In the genomic region with DNA sequence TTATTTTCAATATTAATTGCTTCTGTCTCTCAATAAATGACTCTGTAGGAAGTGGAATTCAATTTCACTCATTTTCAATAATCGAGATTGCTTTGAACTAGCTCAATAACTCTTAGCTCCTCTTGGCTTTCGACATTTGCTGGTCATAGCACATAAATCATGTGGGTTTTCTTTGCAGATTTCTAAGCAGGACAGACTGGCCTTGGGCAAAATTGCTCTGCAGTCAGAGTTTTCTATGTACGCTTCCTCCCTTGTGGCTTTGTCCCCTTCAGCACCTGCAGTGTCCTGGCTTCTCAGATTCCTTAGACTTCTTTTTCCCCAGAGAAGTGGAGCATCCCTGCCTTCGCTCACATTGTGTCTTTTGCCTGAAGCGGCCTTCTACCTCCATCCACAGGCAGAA, we compare ENCODE assay signal across 29 mouse cellular contexts.
DNase-seq lines count a peak whose midpoint lies in the region; ATAC-seq lines count a peak whose summit lies in the region.
"Had no signal": no experiment of that assay in that cellular context is flagged by ENCODE, and none has a peak within 500 bp of the region (broad histone marks: within the 10 kb centered on the region; RNA-seq: fewer than 3 reads in every experiment).

No protein-coding gene starts in this region.

- DNase-seq in hindbrain, embryonic 14.5 days (ENCODE audit: low spot score): no peak
- DNase-seq in hindbrain, embryonic 10.5 days (ENCODE audit: low spot score): no peak
- DNase-seq in adrenal gland, postnatal 10 days: peak; percentile 43
- no peak for DNase-seq in T-cell, adult 2 months (ENCODE audit: low spot score)
- DNase-seq: B cell, adult 2 months; cerebellum, adult 11-12 months; cerebellum, adult 9-11 months; forebrain, postnatal 0 days; gastrocnemius, postnatal 10 days; heart, postnatal 14 days; kidney, adult 9 months; kidney, postnatal 14 days; right cerebral cortex, adult 18-20 months; thymus, adult 18-20 months; thymus, postnatal 25 days had no signal

- H3K4me2 ChIP-seq in hindbrain, embryonic 14.5 days (replicated peaks): no peak overlapping the region
- H3K4me2 ChIP-seq in neural tube, embryonic 12.5 days (replicated peaks): no peak overlapping the region
- H3K4me2 ChIP-seq in neural tube, embryonic 15.5 days: no peak overlapping the region
- H3K4me2 ChIP-seq in neural tube, embryonic 13.5 days: no peak overlapping the region
- H3K4me2 ChIP-seq: embryonic facial prominence, embryonic 15.5 days; forebrain, embryonic 12.5 days; limb, embryonic 12.5 days; liver, embryonic 15.5 days; lung, embryonic 15.5 days; midbrain, embryonic 12.5 days had no signal

- 69% methylated on average over 5 of the region's 5 CpGs for WGBS in hindbrain, embryonic 14.5 days
- WGBS in hindbrain, embryonic 10.5 days: 91% methylated on average over 5 of the region's 5 CpGs
- WGBS in neural tube, embryonic 12.5 days: 45% methylated on average over 5 of the region's 5 CpGs
- WGBS in neural tube, embryonic 15.5 days: 42% methylated on average over 5 of the region's 5 CpGs
- 43% methylated on average over 5 of the region's 5 CpGs for WGBS in neural tube, embryonic 13.5 days

- H3K4me3 ChIP-seq in hindbrain, embryonic 14.5 days (replicated peaks; ENCODE audit: low read length): no peak overlapping the region
- no peak overlapping the region for H3K4me3 ChIP-seq in hindbrain, embryonic 10.5 days
- H3K4me3 ChIP-seq in neural tube, embryonic 12.5 days: no peak overlapping the region
- no peak overlapping the region for H3K4me3 ChIP-seq in neural tube, embryonic 15.5 days (replicated peaks)
- no peak overlapping the region for H3K4me3 ChIP-seq in neural tube, embryonic 13.5 days
- H3K4me3 ChIP-seq: embryonic facial prominence, embryonic 10.5 days; embryonic facial prominence, embryonic 15.5 days; forebrain, embryonic 12.5 days; left cerebral cortex, adult 2 months; limb, embryonic 12.5 days; liver, embryonic 15.5 days; lung, embryonic 15.5 days; midbrain, embryonic 12.5 days had no signal

- 0 out of 2 replicates have a peak, but pooled peaks have one; percentile 59 for ATAC-seq in hindbrain, embryonic 14.5 days (ENCODE audit: low FRiP score)
- ATAC-seq in neural tube, embryonic 12.5 days (ENCODE audit: low FRiP score, low read depth): peak; percentile 33; the same call in 1 of the 2 replicates
- ATAC-seq in neural tube, embryonic 15.5 days (ENCODE audit: low FRiP score): no peak; the same call in 1 of the 2 replicates
- peak; percentile 23; the same call in 1 of the 2 replicates for ATAC-seq in neural tube, embryonic 13.5 days (ENCODE audit: low read depth)
- ATAC-seq: activated CD4-positive, CD25-positive, alpha-beta regulatory T cell, adult 4 months; forebrain, postnatal 0 days; intestine, postnatal 0 days had no signal

- no peaks in the 10 kb centered on the region for H3K36me3 ChIP-seq in hindbrain, embryonic 14.5 days (replicated peaks; ENCODE audit: control insufficient read depth, insufficient read depth)
- no peaks in the 10 kb centered on the region for H3K36me3 ChIP-seq in hindbrain, embryonic 10.5 days
- H3K36me3 ChIP-seq in neural tube, embryonic 12.5 days: no peaks in the 10 kb centered on the region
- no peaks in the 10 kb centered on the region for H3K36me3 ChIP-seq in neural tube, embryonic 15.5 days
- H3K36me3 ChIP-seq in neural tube, embryonic 13.5 days: no peaks in the 10 kb centered on the region
- H3K36me3 ChIP-seq: embryonic facial prominence, embryonic 10.5 days; embryonic facial prominence, embryonic 15.5 days; forebrain, embryonic 12.5 days; limb, embryonic 12.5 days; liver, embryonic 15.5 days; lung, embryonic 15.5 days; midbrain, embryonic 12.5 days had no signal

- H3K27ac ChIP-seq in hindbrain, embryonic 14.5 days: peak overlapping the region; percentile 17; the same call in 1 of the 2 replicates
- H3K27ac ChIP-seq in hindbrain, embryonic 10.5 days: no peak overlapping the region
- no peak overlapping the region for H3K27ac ChIP-seq in neural tube, embryonic 12.5 days
- no peak overlapping the region for H3K27ac ChIP-seq in neural tube, embryonic 15.5 days (replicated peaks)
- peak overlapping the region; percentile 43; the same call in 1 of the 2 replicates for H3K27ac ChIP-seq in neural tube, embryonic 13.5 days (replicated peaks)
- H3K27ac ChIP-seq: embryonic facial prominence, embryonic 10.5 days; embryonic facial prominence, embryonic 15.5 days; forebrain, embryonic 12.5 days; left cerebral cortex, adult 2 months; limb, embryonic 12.5 days; liver, embryonic 15.5 days; lung, embryonic 15.5 days; midbrain, embryonic 12.5 days; stomach, postnatal 0 days had no signal

- H3K27me3 ChIP-seq in hindbrain, embryonic 14.5 days (ENCODE audit: control insufficient read depth, insufficient read depth, low read length): no peaks in the 10 kb centered on the region
- H3K27me3 ChIP-seq in hindbrain, embryonic 10.5 days (ENCODE audit: insufficient read depth, poor library complexity, severe bottlenecking): no peaks in the 10 kb centered on the region
- no peaks in the 10 kb centered on the region for H3K27me3 ChIP-seq in neural tube, embryonic 12.5 days (replicated peaks)
- H3K27me3 ChIP-seq in neural tube, embryonic 15.5 days (replicated peaks): no peaks in the 10 kb centered on the region
- H3K27me3 ChIP-seq in neural tube, embryonic 13.5 days: no peaks in the 10 kb centered on the region
- H3K27me3 ChIP-seq: embryonic facial prominence, embryonic 15.5 days; forebrain, embryonic 12.5 days; limb, embryonic 12.5 days; liver, embryonic 15.5 days; lung, embryonic 15.5 days; midbrain, embryonic 12.5 days had no signal

- H3K9me3 ChIP-seq in hindbrain, embryonic 14.5 days (ENCODE audit: control insufficient read depth, low read length): no peaks in the 10 kb centered on the region
- H3K9me3 ChIP-seq in hindbrain, embryonic 10.5 days: no peaks in the 10 kb centered on the region
- H3K9me3 ChIP-seq in neural tube, embryonic 12.5 days: no peaks in the 10 kb centered on the region
- no peaks in the 10 kb centered on the region for H3K9me3 ChIP-seq in neural tube, embryonic 15.5 days (replicated peaks)
- no peaks in the 10 kb centered on the region for H3K9me3 ChIP-seq in neural tube, embryonic 13.5 days
- H3K9me3 ChIP-seq: embryonic facial prominence, embryonic 10.5 days; embryonic facial prominence, embryonic 15.5 days; forebrain, embryonic 12.5 days; limb, embryonic 12.5 days; liver, embryonic 15.5 days; lung, embryonic 15.5 days; midbrain, embryonic 12.5 days had no signal

- H3K9ac ChIP-seq in hindbrain, embryonic 14.5 days: no peak overlapping the region
- no peak overlapping the region for H3K9ac ChIP-seq in neural tube, embryonic 12.5 days
- no peak overlapping the region for H3K9ac ChIP-seq in neural tube, embryonic 15.5 days (replicated peaks)
- no peak overlapping the region for H3K9ac ChIP-seq in neural tube, embryonic 13.5 days
- H3K9ac ChIP-seq: embryonic facial prominence, embryonic 15.5 days; forebrain, embryonic 12.5 days; forebrain, postnatal 0 days; limb, embryonic 12.5 days; liver, embryonic 15.5 days; lung, embryonic 15.5 days; midbrain, embryonic 12.5 days had no signal

- no peaks in the 10 kb centered on the region for H3K4me1 ChIP-seq in hindbrain, embryonic 14.5 days (replicated peaks; ENCODE audit: control insufficient read depth, insufficient read depth, low read length)
- H3K4me1 ChIP-seq in hindbrain, embryonic 10.5 days (replicated peaks): no peaks in the 10 kb centered on the region
- H3K4me1 ChIP-seq in neural tube, embryonic 12.5 days: peaks cover 6% of the 10 kb centered on the region; the same call in 1 of the 2 replicates
- no peaks in the 10 kb centered on the region for H3K4me1 ChIP-seq in neural tube, embryonic 15.5 days
- H3K4me1 ChIP-seq in neural tube, embryonic 13.5 days (replicated peaks): peaks cover 11% of the 10 kb centered on the region
- H3K4me1 ChIP-seq: embryonic facial prominence, embryonic 10.5 days; embryonic facial prominence, embryonic 15.5 days; forebrain, embryonic 12.5 days; limb, embryonic 12.5 days; liver, embryonic 15.5 days; lung, embryonic 15.5 days; midbrain, embryonic 12.5 days had no signal

Comparison
In these comparisons a context has a peak if more than half of its experiments do, and no peak if none do; other contexts are left out.
1. H3K27ac ChIP-seq: peak in hindbrain, embryonic 14.5 days (single experiment) and neural tube, embryonic 13.5 days (single experiment); none in hindbrain, embryonic 10.5 days (single experiment), neural tube, embryonic 12.5 days (single experiment) and neural tube, embryonic 15.5 days (single experiment).